Mouse (Mus musculus): Measurements from ENCODE around the gene Urb1.
A peak's percentile ranks its signal among the peaks of the same experiment; 100 is the strongest.

Gene Urb1

DNA sequence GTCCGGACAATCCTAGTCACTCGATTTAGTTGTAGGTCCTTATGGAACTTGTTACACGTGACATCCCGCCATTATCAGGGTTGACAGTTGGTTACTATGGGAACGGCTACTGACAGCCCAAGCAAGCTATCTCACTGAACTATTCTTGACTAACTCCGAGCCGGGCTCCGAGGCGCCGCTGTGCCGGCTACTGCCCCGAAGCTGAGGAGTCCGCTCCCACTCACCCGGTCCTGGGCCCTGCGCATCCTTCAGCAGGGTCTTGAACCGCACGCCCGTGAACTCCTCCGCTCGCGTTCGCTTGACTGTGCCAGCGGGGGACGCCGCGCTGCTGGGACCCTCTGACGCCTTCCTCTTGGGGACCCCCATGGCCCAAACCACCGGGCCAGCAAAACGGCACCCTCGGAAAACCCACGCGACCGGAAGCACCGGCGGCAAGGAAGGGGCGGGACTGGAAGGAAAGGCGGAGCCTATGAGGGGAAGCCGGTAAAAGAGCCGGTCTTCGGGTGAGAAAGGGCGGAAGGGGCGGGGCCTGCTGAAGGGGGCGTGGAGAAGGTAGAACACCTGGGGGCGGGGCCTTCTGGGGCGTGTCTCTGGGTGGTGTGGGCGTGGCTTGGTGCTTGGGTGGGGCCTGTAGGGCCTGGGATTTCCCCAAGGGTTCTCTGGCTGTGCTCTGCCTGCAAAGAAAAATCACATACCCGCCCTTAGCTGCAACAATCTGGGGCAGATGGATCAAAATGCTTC, at the start of gene Urb1:
Urb1 (minus strand) TSS at position 439 of the 741 bp plus-strand sequence.
- DNase-seq (ENCODE audit: low spot score in 2 of 2), result peak; percentile 94 to 97

GRCm38 (mm10) chr16:90858206-90858605, 48.0 kb upstream of the Urb1 start:
- no peak for DNase-seq (ENCODE audit: low spot score in 2 of 2)

GRCm38 (mm10) chr16:90856552-90857200, 46.5 kb upstream of the Urb1 start:
- no peak for DNase-seq (ENCODE audit: low spot score in 2 of 2)

- no peak for DNase-seq (ENCODE audit: low spot score in 2 of 2)
These were observed 41.6 kb upstream of the Urb1 start for GRCm38 (mm10) chr16:90851621-90852334.

GRCm38 (mm10) chr16:90850881-90851280, 40.7 kb upstream of the Urb1 start:
- no peak for DNase-seq (ENCODE audit: low spot score in 2 of 2)

- DNase-seq (ENCODE audit: low spot score in 2 of 2), result no peak
These were observed 39.0 kb upstream of the Urb1 start for GRCm38 (mm10) chr16:90849262-90849661.

- no peak for DNase-seq (ENCODE audit: low spot score in 2 of 2)
These were observed 38.5 kb upstream of the Urb1 start for GRCm38 (mm10) chr16:90848697-90849096.

DNA sequence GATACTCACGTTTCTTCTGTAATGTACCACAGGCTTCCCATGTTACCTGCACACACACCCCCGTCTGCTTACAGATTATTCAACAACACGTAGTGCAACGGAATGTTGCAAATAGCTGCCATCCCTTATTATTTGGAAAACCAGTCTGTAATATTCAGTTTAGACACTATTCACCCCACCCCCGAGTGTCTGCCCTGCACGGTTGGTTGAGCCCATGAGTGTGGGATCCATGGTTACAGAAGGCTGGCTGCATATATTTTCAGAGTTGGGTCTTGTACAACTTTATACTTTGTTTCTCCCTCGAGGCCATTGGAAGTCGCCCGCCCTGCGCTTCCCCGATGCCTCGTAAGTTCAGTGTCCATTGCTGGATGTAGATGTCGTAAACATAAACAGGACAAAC, 35.4 kb upstream of the Urb1 start:
- DNase-seq (ENCODE audit: low spot score in 2 of 2), result no peak

- no peak for DNase-seq (ENCODE audit: low spot score in 2 of 2)
These were observed 34.8 kb upstream of the Urb1 start for GRCm38 (mm10) chr16:90845038-90845437.

- DNase-seq (ENCODE audit: low spot score in 2 of 2), result no peak
These were observed 32.0 kb upstream of the Urb1 start for GRCm38 (mm10) chr16:90842164-90842563.

DNA sequence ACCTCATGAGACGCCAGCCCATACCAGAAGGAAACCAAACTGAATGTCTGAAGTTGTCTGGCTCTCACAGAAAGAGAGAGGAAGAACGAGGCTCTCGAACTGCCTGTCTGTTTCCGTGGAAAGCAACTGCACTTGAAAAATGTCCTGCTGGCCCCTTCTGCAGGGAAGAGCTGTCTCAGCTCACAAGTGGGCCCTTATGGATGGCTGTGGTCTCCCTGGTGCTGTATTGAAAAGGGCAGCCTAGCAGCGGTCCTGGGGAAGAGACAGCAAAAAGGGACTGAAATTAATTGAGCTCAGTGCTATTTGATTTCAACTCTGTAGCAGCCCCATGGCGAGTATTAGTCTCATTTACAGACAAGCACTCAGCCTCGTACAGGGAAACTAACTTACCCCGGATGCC, 27.2 kb upstream of the Urb1 start:
- no peak for DNase-seq (ENCODE audit: low spot score in 2 of 2)

GRCm38 (mm10) chr16:90833041-90833791, 23.0 kb upstream of the Urb1 start:
- no peak for DNase-seq (ENCODE audit: low spot score in 2 of 2)

DNA sequence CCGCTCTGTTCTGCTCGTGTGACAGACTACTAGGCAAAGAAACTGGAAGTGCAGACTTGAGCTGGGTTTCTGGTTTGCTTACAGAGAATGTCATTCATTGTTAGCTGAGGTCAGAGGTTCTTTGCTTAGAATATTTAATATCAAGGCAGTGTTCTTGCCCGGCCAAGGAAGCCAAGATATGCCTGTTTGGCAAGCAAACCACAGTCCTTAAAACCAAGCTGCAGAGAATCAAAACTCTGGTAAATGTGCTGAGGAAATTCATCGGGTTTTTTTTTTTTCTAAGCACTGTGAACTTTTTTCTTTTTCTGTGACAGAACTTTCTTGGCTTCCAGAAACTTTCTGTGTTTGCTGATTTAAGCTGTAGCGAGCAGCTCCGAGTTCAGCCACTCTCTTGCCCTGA, 22.3 kb upstream of the Urb1 start:
- DNase-seq (ENCODE audit: low spot score in 2 of 2), result no peak

DNA sequence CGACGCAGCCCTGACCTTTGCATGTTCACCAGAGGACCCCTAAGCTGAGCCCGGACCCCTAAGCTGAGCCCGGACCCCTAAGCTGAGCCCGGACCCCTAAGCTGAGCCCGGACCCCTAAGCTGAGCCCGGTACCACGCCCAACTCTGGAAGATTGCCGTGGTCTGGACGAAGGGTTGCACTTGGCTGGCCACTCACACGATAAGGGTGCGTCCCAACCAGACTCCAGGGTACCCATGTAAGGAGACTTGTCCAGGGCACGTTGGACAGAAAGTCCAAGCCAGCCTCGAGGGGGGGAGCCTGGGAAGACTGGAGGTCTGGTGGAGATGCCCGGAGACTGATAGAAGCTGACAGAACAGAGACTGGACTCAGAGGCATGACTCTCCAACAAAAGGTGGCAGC, 21.5 kb upstream of the Urb1 start:
- no peak for DNase-seq (ENCODE audit: low spot score in 2 of 2)

DNA sequence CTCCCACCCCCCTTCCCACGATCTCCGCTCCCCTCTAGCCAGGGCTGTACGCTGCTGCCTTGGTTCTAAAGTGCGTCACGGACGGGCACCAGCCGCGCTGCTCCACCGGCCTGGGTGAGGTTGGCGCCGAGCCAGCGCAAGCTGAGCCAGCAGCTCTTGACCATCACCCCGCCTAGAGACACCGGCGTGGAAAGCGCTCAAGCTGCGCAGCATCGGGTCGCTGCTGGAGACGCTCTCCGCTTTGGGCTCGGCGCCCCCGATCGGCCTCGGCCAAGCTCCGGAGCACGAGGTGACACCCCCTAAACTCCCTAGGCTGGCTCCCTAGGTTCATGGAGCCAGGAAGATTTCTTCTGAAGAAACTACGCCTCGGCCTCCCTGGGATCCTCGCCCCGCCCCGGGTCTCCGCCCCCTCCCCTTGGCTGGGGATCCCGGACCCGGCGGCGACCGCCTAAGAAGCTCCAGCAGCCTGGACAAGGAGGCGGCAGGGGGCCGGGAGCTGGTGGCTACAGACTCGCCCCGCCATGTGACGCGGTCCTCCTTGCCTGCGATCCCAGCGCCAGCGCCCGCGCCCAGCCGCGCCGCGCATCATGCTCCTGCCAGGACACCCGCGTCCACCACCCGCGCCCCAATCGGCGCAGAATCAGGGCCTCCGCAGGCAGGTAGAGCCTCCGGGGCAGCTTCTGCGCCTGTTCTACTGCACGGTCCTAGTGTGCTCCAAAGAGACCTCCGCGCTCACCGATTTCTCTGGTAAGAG, 20.6 kb upstream of the Urb1 start:
- DNase-seq (ENCODE audit: low spot score in 2 of 2), result peak; percentile 20 to 33

DNA sequence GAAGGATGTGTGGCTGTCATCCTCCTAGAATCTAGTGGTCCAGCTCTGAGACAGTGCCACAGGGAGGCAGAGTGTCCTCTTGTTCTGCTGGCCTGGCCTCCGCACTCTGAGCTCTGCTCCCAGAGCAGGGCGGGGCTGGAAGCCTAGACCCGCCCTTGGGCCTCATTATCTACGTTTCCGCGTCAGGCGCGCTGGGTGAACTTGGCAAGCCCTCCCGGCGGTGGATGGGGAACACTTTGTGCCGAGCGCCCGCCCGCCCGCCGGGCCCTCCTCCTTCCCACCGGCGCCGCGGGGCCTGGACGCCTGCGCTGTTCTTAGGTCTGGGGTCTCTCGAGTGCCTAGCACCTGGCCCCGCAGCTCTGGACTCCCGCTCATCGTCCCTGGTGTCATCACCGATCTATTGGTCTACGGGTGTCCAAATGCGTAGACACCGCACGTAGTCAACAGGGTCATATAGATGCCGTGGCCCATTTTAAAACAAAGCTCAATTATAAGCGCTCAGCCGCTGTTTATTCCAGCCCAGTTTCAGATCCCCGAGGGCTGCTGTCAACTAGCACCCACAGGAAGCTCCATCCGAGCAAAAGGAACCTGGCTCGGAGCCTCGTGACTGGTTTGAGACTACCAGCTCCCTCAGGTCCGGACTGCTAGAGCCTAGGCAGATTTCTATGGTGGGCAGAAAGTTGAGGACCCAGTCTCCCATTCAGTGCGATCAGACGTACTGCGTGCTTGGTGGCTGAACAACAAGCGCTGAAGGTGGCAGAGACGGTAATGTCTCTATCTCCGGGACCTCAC, 19.9 kb upstream of the Urb1 start:
- DNase-seq (ENCODE audit: low spot score in 2 of 2), result peak; percentile 24 to 50

DNA sequence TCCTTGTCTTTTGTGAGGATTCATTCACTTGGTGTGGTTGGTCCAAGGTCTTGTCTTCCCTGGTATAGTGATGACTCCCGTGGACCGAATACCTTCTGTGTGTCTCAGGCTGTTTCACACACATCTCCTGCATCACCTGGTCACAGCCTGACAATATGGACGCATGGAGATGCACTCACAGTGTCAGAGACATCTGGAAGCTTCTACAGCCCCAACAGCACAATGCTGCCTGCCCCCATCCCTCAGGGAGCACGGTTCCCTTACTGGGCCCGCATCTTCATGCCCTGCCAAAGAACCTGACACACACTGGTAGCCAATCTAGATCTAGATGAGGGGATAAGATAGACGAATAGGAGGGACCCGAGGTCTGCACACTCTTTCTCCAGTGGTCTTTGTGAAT, 18.9 kb upstream of the Urb1 start:
- no peak for DNase-seq (ENCODE audit: low spot score in 2 of 2)

- no peak for DNase-seq (ENCODE audit: low spot score in 2 of 2)
These were observed 17.3 kb upstream of the Urb1 start for GRCm38 (mm10) chr16:90827498-90827897.

- no peak for DNase-seq (ENCODE audit: low spot score in 2 of 2)
These were observed 16.2 kb upstream of the Urb1 start, which contains the start of gene Eva1c for GRCm38 (mm10) chr16:90826457-90826856. Gene Eva1c (plus strand): TSS chr16:90826719.

GRCm38 (mm10) chr16:90826041-90826440, 15.8 kb upstream of the Urb1 start:
- DNase-seq (ENCODE audit: low spot score in 2 of 2), result no peak

All from frontal cortex, postnatal 25 days (tissue).